Mouse (Mus musculus): ENCODE results near the gene Tgm1.

The Tgm1 gene

GRCm38 (mm10) chr14:55711786-55712185 lies 1.9 kb downstream of the Tgm1 start:
- TF ChIP-seq GATA4 (IDR thresholded peaks at IDR 0.05; ENCODE audit: insufficient replicate concordance, low read length): no peak

DNA sequence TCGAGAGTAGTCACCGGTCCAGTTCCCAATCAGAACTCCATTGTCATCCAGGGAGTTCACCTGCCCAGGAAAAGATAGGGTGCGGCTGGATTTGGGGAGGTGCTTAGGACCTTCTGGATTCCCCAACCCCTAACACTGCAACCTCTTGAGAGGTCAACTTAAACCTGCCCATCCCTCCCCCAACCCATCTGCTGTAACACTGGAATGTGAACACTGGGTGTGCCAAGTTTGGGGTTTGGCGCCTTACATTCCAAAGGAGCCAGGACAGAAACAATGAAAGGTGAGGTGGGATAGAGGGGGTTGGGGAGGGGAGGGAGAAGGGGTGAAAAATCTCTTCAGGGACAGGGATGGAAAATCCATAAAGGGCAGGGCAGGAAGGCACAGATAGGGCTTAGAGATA lies 4.2 kb downstream of the Tgm1 start:
- no peak for TF ChIP-seq GATA4 (IDR thresholded peaks at IDR 0.05; ENCODE audit: insufficient replicate concordance, low read length)

DNA sequence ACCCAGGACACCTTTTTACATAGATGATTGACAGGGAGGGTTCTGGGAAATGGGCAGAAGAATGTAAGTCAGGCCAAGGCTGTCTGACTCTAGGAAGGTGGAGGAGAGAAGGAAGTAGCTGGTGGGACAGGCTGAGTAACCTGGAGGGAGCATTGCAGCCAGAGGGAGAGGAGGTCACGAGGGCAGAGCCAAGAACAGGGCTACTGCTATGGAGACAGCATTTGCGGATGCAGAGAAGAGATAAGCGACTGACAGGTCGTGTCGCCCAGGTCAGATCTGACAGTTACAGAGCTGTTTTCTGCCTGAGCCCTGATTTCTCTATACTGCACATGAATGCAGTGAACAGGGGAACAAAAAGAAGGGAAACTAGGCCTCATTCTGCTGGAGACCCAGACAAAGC lies 6.3 kb downstream of the Tgm1 start:
- TF ChIP-seq GATA4 (IDR thresholded peaks at IDR 0.05; ENCODE audit: insufficient replicate concordance, low read length): no peak

GRCm38 (mm10) chr14:55706051-55706600 lies 7.6 kb downstream of the Tgm1 start:
- no peak for TF ChIP-seq GATA4 (IDR thresholded peaks at IDR 0.05; ENCODE audit: insufficient replicate concordance, low read length)

GRCm38 (mm10) chr14:55702761-55703160 lies 11.0 kb downstream of the Tgm1 start:
- no peak for TF ChIP-seq GATA4 (IDR thresholded peaks at IDR 0.05; ENCODE audit: insufficient replicate concordance, low read length)

DNA sequence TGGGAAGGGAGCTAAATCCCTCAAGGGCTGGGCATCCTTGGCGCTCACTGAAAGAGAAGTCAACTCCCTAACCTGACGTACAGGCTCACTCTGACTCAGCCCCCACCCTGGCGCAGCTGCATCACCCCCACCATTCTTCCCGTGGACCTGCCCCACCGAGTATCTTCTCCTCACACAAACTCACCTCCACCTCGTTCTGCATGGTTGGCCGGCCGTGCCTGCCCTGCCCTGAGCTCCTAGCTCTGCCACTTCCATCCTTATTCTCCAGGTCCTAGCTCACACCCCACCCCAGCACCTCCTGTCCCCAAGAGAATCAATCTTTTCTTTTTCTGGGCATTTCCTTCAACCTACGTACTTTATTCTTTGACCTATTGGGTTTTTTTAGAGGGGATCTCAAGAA lies 12.6 kb downstream of the Tgm1 start:
- no peak for TF ChIP-seq GATA4 (IDR thresholded peaks at IDR 0.05; ENCODE audit: insufficient replicate concordance, low read length)

- TF ChIP-seq GATA4 (IDR thresholded peaks at IDR 0.05; ENCODE audit: insufficient replicate concordance, low read length): no peak
Measured at GRCm38 (mm10) chr14:55697226-55697625, 16.5 kb downstream of the Tgm1 start.

DNA sequence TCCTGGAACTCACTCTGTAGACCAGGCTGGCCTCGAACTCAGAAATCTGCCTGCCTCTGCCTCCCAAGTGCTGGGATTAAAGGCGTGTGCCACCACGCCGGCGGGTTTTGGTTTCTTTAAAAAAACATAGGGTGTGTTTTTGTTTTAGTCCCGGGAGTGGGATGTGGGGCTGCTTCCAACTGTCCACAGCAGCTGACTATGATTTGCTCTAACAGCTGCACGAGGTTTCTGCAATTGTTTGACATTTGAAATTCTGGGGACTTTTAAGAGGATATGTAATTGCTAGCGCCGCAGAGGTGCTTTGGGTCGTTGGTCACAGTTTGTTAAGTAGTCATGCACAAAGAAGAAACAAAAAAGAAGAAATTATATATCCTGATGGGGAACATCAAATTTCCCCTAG lies 24.3 kb downstream of the Tgm1 start:
- no peak for TF ChIP-seq GATA4 (IDR thresholded peaks at IDR 0.05; ENCODE audit: insufficient replicate concordance, low read length)

DNA sequence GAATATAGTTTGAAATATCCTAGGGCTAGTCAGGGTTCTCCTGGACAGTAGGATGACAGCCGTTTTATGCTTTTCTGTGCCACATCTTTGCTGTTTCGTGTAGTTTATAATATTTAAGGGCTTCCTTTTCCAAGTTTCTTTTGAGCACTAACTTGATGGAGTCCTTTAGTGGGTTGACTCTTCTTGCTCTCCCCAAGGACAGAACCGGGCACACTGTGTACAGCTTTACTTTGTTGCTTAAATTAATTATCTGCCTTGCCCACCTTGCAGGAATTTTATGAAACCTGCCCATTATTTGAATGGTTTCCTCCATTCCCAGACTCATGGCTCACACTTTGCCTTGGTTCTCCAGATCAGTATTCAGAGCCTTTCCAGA lies 31.6 kb downstream of the Tgm1 start:
- no peak for TF ChIP-seq GATA4 (IDR thresholded peaks at IDR 0.05; ENCODE audit: insufficient replicate concordance, low read length)

DNA sequence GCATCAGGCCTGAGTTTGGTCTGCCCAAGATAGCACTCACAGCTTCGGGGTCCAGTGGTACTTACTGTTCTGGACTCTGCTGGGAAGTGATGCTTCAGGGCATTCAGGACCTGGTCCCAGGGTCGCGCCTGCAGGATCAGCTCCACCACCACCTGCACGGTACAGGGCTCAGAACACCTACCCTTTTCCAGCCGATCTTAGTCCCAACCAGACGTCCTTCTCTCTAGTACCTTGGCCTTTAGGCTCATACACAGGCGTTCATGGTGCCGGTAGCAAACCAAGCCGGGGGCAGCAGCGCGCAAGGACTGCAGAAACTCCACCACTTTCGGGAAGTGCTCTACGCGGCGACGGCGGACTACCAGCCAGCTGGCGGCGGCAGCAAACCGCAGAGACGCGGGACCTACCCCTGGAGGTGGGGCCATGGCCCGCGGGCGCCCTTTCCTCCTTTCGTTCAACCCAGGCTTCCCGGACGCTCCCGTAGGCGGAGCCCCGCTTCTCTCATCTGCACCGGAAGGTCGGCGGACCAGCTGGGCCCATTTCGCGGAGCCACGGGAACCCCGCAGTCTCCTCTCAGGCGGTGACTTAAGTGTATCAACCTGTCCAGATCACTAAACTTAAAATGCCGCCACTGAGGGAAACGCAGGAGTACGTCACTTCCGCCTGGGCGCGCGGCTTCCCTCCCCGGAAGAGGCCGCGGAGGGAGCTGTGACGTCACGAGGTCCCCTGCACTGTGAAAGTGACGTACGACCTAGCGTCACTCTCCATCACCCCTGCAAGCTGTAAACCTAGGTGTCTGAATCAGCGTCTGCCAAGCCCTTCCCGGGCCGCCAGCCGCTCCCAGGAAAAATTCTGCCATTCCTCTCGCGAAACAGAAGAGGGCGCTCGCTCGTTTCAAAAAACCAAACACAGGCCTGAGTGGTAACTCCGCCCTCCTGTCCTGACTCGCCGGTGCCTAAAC lies 32.3 kb downstream of the Tgm1 start, which contains the start of gene Tinf2:
Tinf2 (minus strand) TSS at position 661 of the 958 bp plus-strand sequence.
- TF ChIP-seq GATA4 (IDR thresholded peaks at IDR 0.05; ENCODE audit: insufficient replicate concordance, low read length): no peak

- TF ChIP-seq GATA4 (IDR thresholded peaks at IDR 0.05; ENCODE audit: insufficient replicate concordance, low read length): no peak
Measured at GRCm38 (mm10) chr14:55677615-55678014, 36.1 kb downstream of the Tgm1 start.

- TF ChIP-seq GATA4 (IDR thresholded peaks at IDR 0.05; ENCODE audit: insufficient replicate concordance, low read length): no peak
Measured at GRCm38 (mm10) chr14:55672741-55673060, 41.0 kb downstream of the Tgm1 start.

DNA sequence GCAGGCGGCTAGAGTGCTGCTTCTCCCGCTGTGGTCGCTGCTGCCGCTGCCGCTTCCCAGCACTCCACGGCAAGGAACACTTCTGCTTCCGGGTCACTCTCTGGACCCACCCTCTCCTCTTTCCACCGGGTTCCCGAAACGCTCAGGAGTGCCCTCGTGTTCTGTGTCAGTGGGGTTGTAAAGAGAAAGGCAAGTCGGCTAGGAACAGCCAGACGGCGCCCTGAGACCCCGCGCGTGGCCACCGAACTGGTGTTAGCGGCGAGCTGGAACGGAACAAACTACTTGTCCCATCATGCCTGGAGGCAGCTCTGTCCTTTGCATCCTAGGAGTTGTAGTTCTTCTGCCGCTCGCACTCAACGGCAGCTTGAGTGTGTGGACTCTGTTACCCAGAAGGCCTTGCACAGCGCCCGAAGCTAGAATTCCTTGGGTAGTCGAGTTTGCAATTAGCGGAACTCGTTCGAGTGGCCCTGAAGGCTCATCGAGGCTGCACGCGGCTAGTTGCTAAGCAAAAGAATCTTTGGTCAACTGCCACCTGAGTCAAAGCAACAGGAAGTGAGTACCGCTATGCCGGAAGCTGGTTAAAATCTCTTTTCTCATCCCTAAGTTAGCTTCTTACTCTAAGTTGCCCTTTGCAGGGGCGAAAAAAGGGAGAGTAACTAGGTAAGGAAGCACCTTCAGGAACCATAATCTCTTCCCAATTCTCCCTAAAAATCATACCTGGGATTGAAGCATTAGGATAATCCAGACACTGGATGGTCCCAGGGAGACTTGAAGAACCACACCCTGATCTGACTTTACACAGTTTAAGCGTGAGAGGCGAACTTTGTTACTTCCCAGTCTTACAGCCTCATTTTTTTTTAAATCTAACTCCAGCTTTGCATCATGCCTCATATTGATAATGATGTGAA lies 41.6 kb downstream of the Tgm1 start, which contains the start of the genes Gmpr2 and Nedd8:
Gmpr2 (plus strand) TSS at position 109 of the 908 bp plus-strand sequence.
Nedd8 (minus strand) TSS at position 292 of the 908 bp plus-strand sequence.
- TF ChIP-seq GATA4 (IDR thresholded peaks at IDR 0.05; ENCODE audit: insufficient replicate concordance, low read length): no peak

DNA sequence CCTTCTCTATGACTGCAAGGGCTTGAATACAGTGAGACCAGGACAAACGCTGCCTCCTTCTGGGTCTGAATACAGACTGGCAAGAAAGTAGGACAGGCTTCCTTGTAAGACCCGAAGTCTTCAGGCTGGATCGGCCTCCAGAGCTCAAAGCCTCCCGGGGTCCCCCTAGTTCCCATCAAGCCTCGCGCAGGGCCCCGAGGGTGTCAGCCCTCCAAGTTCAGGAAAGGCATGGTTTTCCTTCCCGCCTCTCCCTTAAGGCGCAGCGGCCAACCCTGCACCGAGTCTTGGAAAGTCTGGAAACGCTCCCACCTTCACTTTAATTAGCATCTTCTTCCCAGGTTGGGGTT lies 42.3 kb downstream of the Tgm1 start:
- TF ChIP-seq GATA4 (IDR thresholded peaks at IDR 0.05; ENCODE audit: insufficient replicate concordance, low read length): no peak

GRCm38 (mm10) chr14:55660636-55661035 lies 53.1 kb downstream of the Tgm1 start:
- TF ChIP-seq GATA4 (IDR thresholded peaks at IDR 0.05; ENCODE audit: insufficient replicate concordance, low read length): no peak
